Mouse (Mus musculus): ENCODE measurements around the gene Gm9945.

Gene Gm9945

DNA sequence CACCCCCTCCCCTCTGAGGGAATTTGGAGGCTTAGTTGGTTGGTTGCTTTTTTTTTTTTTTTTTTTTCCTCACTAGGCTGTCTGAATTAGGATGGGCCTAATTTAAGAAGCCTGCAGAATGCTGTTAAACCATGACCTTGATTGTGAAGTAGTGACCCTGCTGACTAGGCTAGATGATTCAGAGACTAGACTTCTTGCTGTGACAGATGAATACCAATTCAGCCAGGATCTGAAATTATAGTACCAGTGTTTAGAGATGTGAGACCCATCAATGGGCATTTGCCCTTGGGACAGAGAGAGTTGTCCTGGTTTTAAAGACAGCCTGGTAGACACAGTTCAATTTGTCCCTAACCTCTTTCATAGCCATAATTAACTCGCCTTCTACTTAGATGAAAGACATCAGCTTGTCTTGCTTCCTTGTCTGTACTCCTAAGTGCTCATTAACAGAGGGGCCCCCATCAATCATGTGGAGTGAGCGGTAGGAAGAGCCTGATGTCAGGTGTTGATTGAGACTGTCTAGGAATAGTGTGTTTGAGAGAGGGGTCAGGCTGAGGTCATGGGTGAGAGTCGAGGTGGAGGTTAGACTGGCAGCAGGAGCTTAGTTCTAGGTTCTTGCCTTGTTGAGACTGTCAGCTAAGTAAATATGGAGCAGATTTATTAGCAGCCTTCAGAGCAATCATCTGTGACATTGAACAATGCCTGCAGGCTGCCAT, 13.4 kb downstream of the Gm9945 start:
- DNase-seq (ENCODE audit: low spot score in 2 of 2), result no peak

- DNase-seq (ENCODE audit: low spot score in 2 of 2), result no peak
These were observed 15.5 kb downstream of the Gm9945 start for GRCm38 (mm10) chr11:53495417-53495816.

- peak in 1 of 2 experiments; percentile 65 for DNase-seq (ENCODE audit: low spot score in 2 of 2)
These were observed 17.0 kb downstream of the Gm9945 start for GRCm38 (mm10) chr11:53496946-53497345.

DNA sequence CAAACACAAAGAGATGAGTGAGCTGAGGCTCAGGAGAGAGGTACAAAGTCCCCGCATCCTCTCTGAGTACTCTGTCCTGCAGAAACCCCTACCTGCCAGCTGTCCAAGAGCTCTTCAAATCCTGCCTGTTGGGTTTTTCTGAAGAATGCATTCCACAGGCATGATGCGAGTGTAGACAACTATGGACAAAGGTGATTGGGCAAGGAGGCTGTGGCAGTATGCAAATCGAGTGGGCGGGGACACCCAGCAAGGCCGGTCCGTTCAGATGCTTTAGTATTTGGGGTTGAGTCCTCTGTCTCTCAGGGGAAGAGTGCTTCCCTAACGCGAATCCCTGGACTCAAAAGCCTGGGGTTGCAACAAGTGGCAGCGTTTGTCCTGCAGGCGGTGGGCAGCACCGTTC, 20.6 kb downstream of the Gm9945 start:
- DNase-seq (ENCODE audit: low spot score in 2 of 2), result no peak

- DNase-seq (ENCODE audit: low spot score in 2 of 2), result peak in 1 of 2 experiments; percentile 62
These were observed 22.2 kb downstream of the Gm9945 start for GRCm38 (mm10) chr11:53502039-53502765.

GRCm38 (mm10) chr11:53503738-53504137, 23.8 kb downstream of the Gm9945 start:
- DNase-seq (ENCODE audit: low spot score in 2 of 2), result no peak

- DNase-seq (ENCODE audit: low spot score in 2 of 2), result no peak
These were observed 24.4 kb downstream of the Gm9945 start for GRCm38 (mm10) chr11:53504376-53504775.

DNA sequence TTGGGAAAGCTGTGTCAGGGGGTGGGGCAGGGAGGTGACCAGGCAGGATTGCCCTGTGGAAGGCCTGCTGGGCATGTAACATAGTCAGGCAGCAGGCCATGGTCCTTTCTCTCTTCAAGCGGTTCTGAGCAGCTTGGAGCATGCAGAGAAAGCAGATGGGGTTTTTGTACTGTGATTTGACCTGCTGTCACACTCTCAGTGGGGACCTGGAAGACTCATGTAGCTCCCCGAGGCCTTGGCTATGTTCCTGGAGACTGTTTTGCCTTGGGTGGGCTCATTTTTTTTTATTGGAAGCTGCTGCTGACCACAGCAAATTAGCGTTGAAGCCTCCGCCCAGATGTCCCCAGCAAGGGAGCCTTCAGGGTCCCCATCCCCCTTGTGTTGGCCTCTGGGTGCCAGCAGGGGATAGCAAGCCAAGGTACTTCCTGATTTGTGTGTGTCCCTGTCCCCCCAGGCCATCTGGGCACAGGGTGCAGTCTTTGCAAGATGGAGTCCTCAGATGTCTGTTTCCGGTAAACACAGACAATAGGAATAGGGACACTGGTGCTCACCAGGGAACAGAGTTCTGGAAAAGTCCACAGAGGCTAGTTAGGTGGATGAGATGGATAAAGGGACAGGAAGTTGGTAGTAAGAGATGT, 25.2 kb downstream of the Gm9945 start:
- DNase-seq (ENCODE audit: low spot score in 2 of 2), result no peak

DNA sequence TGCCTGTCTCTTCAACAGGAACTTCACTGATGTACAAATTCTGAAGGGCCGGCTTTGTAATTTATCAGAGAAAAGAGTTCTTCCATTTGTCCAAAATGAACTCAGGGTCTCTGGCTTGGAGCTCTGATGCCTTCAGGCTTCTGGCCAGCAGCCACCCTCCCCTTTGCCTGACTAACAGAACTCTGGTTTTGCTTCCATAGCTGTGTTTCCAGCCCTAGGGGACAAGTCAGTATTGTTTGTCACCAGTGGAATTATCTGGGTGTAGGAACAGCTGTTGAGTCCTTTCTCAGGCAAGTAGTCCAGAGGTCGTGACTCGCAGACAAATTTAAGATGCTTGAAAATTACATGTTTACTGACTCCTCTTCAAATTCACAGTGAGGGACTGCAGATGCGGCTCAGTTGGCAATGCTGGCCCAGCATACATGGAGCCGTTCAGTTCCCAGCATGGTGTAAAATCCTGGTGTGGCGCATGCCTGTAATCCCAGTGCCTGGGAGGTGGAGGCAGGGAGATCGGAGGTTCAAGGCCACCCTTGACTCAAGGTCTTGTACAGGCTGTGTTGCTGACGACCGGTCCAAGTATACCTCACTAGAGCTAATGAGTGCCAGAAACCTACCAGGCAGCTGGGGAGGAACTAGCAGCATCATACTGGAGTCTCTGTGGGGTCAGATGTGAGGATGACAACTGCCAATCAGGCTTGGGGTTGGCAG, 27.3 kb downstream of the Gm9945 start:
- DNase-seq (ENCODE audit: low spot score in 2 of 2), result no peak

GRCm38 (mm10) chr11:53508152-53508551, 28.2 kb downstream of the Gm9945 start:
- DNase-seq (ENCODE audit: low spot score in 2 of 2), result no peak

DNA sequence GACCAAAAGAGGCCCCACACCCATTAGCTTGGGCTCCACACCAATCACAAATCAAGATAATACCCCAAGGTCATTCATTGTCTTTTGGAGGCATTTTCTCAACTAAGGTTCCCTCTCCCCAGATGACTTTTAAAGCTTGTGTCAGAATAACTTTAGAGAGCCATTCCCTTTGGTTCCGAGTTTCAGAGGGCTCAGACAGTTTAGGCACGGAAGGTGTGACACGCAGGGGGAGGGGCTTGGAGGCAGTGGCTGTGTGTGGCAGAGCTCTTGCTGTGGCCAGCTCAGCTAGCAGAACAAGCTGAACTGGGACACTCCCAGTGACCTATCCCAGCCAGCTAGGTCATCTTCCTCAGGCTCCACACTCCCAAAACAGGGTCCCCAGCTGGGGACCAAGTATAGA, 28.6 kb downstream of the Gm9945 start:
- DNase-seq (ENCODE audit: low spot score in 2 of 2), result no peak

DNA sequence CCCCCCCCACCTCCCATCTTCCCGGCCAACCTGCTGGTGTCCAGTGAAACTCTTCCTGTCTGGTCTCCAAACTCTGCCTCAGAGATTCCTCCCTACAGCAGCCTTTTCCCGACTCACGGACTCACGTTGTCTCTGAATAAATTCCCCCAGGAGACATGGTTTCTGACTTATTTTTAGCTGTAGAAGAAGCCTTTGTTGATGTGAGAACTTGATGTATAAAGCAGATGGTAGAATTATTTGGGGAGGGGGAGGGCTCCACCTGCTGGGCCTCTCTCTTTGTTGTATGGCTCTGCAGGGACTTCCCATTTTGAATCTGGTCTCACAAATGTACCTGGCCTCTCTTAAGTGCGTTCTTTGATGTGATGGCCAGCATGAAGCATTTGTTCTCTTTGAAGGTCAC, 30.4 kb downstream of the Gm9945 start:
- no peak for DNase-seq (ENCODE audit: low spot score in 2 of 2)

GRCm38 (mm10) chr11:53516775-53517627, 37.0 kb downstream of the Gm9945 start:
- no peak for DNase-seq (ENCODE audit: low spot score in 2 of 2)

GRCm38 (mm10) chr11:53518759-53519158, 38.8 kb downstream of the Gm9945 start:
- no peak for DNase-seq (ENCODE audit: low spot score in 2 of 2)

GRCm38 (mm10) chr11:53519207-53520121, 39.5 kb downstream of the Gm9945 start, which contains the start of gene Sept8:
Gene Sept8, plus strand, starts transcription at chr11:53519257.
- DNase-seq (ENCODE audit: low spot score in 2 of 2), result peak; percentile 45 to 59

DNA sequence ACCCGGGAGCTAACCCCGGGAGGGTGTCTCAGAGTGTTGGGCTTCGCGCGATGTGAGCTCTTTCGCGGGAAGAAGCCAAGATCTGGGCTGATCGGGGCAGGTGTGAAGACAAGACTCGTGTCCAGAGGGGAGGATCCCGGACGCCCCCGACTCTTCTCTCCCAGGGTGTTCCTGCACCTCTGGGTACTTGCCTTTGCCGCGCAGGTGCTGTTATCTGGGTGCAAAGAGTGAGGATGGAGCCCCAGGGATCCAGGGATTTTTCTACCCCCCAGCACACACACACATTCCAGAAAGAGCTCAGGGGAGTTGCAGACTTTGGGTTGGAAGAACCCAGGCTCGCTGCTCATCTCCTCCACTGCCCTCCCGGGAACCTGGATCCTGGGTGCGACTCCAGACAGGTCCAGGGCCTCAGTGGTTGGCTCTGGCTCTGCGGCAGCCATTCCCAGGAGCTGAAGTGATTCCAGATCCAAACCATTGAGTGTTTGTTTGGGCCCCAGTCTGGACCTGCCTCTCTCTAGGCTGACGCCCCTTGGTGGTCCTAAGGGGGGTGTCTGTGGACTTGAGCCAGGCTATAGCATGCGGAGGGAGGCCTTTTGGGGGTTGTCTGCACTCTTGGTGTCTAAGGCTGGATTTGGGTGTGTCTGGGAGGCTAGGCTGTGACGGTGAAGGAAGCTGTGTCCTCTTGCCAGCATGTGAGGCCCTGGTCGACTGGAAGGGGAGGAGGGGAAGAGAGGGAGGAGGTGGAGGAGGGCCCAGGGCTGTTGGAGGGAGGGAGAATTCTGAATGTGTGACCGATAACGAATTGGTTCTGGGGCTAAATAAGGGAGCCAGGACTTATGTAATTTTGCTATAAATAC, 40.4 kb downstream of the Gm9945 start:
- peak; percentile 57 to 77 for DNase-seq (ENCODE audit: low spot score in 2 of 2)

GRCm38 (mm10) chr11:53521120-53521820, 41.3 kb downstream of the Gm9945 start:
- peak in 1 of 2 experiments; percentile 43 for DNase-seq (ENCODE audit: low spot score in 2 of 2)

- no peak for DNase-seq (ENCODE audit: low spot score in 2 of 2)
These were observed 41.8 kb downstream of the Gm9945 start for GRCm38 (mm10) chr11:53521821-53522131.

- DNase-seq (ENCODE audit: low spot score in 2 of 2), result no peak
These were observed 42.4 kb downstream of the Gm9945 start for GRCm38 (mm10) chr11:53522362-53522761.

Data from right cerebral cortex, postnatal 36 days (tissue).